Mouse (Mus musculus): ENCODE results near the gene Col23a1.
A peak's percentile ranks its signal among the peaks of the same experiment; 100 is the strongest.

The Col23a1 gene

GRCm38 (mm10) chr11:51431287-51431686, 141.6 kb downstream of the Col23a1 start:
- no peak for DNase-seq (ENCODE audit: low read depth, low spot score)

- no peak for DNase-seq (ENCODE audit: low read depth, low spot score)
Observed at GRCm38 (mm10) chr11:51431968-51432367, 142.2 kb downstream of the Col23a1 start.

GRCm38 (mm10) chr11:51442006-51442405, 152.3 kb downstream of the Col23a1 start:
- DNase-seq (ENCODE audit: low read depth, low spot score) = no peak

- no peak for DNase-seq (ENCODE audit: low read depth, low spot score)
Observed at GRCm38 (mm10) chr11:51442599-51442998, 152.9 kb downstream of the Col23a1 start.

- DNase-seq (ENCODE audit: low read depth, low spot score) = no peak
Observed at GRCm38 (mm10) chr11:51443818-51444217, 154.1 kb downstream of the Col23a1 start.

- no peak for DNase-seq (ENCODE audit: low read depth, low spot score)
Observed at GRCm38 (mm10) chr11:51444649-51445048, 154.9 kb downstream of the Col23a1 start.

GRCm38 (mm10) chr11:51446711-51447425, 157.1 kb downstream of the Col23a1 start:
- DNase-seq (ENCODE audit: low read depth, low spot score) = peak; percentile 28

- DNase-seq (ENCODE audit: low read depth, low spot score) = no peak
Observed at GRCm38 (mm10) chr11:51448256-51448655, 158.5 kb downstream of the Col23a1 start.

GRCm38 (mm10) chr11:51448680-51449079, 159.0 kb downstream of the Col23a1 start:
- no peak for DNase-seq (ENCODE audit: low read depth, low spot score)

- no peak for DNase-seq (ENCODE audit: low read depth, low spot score)
Observed at GRCm38 (mm10) chr11:51449881-51450280, 160.2 kb downstream of the Col23a1 start.

GRCm38 (mm10) chr11:51451281-51451680, 161.6 kb downstream of the Col23a1 start:
- DNase-seq (ENCODE audit: low read depth, low spot score) = no peak

GRCm38 (mm10) chr11:51451925-51452324, 162.2 kb downstream of the Col23a1 start:
- DNase-seq (ENCODE audit: low read depth, low spot score) = no peak

- DNase-seq (ENCODE audit: low read depth, low spot score) = no peak
Observed at GRCm38 (mm10) chr11:51453742-51454141, 164.0 kb downstream of the Col23a1 start.

- DNase-seq (ENCODE audit: low read depth, low spot score) = no peak
Observed at GRCm38 (mm10) chr11:51455501-51455900, 165.8 kb downstream of the Col23a1 start.

GRCm38 (mm10) chr11:51457624-51458023, 167.9 kb downstream of the Col23a1 start:
- DNase-seq (ENCODE audit: low read depth, low spot score) = no peak

- no peak for DNase-seq (ENCODE audit: low read depth, low spot score)
Observed at GRCm38 (mm10) chr11:51458649-51459048, 168.9 kb downstream of the Col23a1 start.

- DNase-seq (ENCODE audit: low read depth, low spot score) = no peak
Observed at GRCm38 (mm10) chr11:51459569-51460043, 169.9 kb downstream of the Col23a1 start.

GRCm38 (mm10) chr11:51468737-51469136, 179.0 kb downstream of the Col23a1 start:
- DNase-seq (ENCODE audit: low read depth, low spot score) = no peak

- DNase-seq (ENCODE audit: low read depth, low spot score) = no peak
Observed at GRCm38 (mm10) chr11:51469341-51469831, 179.7 kb downstream of the Col23a1 start.

- DNase-seq (ENCODE audit: low read depth, low spot score) = no peak
Observed at GRCm38 (mm10) chr11:51470383-51471144, 180.8 kb downstream of the Col23a1 start.

GRCm38 (mm10) chr11:51473686-51474085, 184.0 kb downstream of the Col23a1 start:
- DNase-seq (ENCODE audit: low read depth, low spot score) = no peak

- DNase-seq (ENCODE audit: low read depth, low spot score) = no peak
Observed at GRCm38 (mm10) chr11:51476543-51476942, 186.8 kb downstream of the Col23a1 start.

GRCm38 (mm10) chr11:51477571-51477970, 187.9 kb downstream of the Col23a1 start:
- no peak for DNase-seq (ENCODE audit: low read depth, low spot score)

Data from WW6 (cell line).